Mouse (Mus musculus) gastrocnemius, adult 2 months (tissue): ENCODE results near the gene Tmem101. TPM values are rescaled to one million over a fixed set of nuclear protein-coding genes. Genes with fewer than 3 reads are reported as not detected.

Experiments
- DNase-seq: peaks from one replicate; pipeline ENCODE4 v3.0.0; 2022
- H3K27ac ChIP-seq: fragments of 200-600 bp; 2 replicates; pipeline ENCODE4 v1.8.1; 2022; ENCODE audit warnings: mild to moderate bottlenecking
- H3K4me3 ChIP-seq: fragments of 200-600 bp; 2 replicates; pipeline ENCODE4 v1.8.1; 2022; ENCODE audit warnings: mild to moderate bottlenecking, moderate library complexity
- CTCF ChIP-seq: fragments of 200-600 bp; IDR thresholded peaks from 2 replicates; pipeline ENCODE4 v1.8.1; 2022; ENCODE audit warnings: antibody characterized with exemption, mild to moderate bottlenecking, moderate library complexity
- intact Hi-C: fragments of 180-260 bp; cut with DNase I; formaldehyde crosslinking; loops from one replicate; pipeline ENCODE4 v1.15.1; 2025
- long read RNA-seq, 2 experiments: library from polyadenylated mRNA; stranded (forward); transcript quantifications; one replicate each; pipeline ENCODE4 v2.0.0; 2021
- total RNA-seq, 2 experiments: library from RNA; stranded (reverse); gene quantifications; 2 replicates each; pipeline ENCODE4 v1.2.3; 2021

Tmem101 gene
- 10 to 100 TPM in 1 of 2 experiments, 1 to 10 TPM in 1; 9.8 to 10.2 TPM for total RNA-seq
- long read RNA-seq, experiment 1, transcript Tmem101-201 (4 exons, 1,574 nt), result major isoform, 6 of 8 reads
- long read RNA-seq, experiment 1, partial matches to known transcripts, result 1 of 8 reads
- long read RNA-seq, experiment 1, other reads (novel, unspliced or antisense), result 1 of 8 reads
- long read RNA-seq, experiment 2, transcript Tmem101-201 (4 exons, 1,574 nt), result major isoform, 13 of 13 reads
- long read RNA-seq, experiment 2, partial matches to known transcripts, result 0 of 13 reads
- long read RNA-seq, experiment 2, other reads (novel, unspliced or antisense), result 0 of 13 reads

DNA sequence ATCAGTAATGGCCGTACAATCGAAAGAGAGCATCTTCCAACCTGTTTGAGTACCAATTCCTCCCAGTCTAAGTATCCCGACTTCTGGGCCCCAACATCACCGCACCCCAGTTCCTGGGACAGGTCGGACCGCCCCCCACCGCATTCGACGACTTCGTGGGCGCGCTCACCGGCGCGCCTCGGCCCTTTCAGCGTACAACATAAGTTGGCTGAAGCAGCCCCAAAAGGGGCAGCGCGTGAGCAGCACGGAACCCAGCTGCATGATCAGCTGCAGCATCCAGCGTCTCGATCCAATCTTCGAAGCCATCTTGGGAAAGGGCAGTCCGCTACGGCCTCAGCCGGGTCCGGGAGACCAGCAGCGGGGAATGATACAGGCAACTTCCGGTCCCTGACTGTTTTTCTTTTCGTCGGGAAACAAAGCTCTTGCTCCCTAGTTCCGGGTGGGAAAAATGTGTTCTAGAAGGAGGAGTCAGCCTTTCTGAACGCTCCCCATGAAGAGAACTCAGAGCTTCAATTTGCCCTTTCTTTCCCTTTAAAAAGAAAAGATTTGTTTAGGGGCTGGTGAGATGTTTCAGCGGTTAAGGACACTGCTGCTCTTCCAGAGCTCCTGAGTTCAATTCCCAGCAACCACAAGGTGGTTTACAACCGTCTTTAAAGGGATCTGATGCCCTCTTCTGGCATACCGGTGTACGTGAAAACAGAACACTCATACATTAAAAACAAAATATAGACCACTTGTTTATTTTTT lies at the start of gene Tmem101:
TSS of gene Tmem101 (minus strand) at position 366 of the 747 bp plus-strand sequence.
- peak within 1 kb of the TSS; percentile 85 for H3K27ac ChIP-seq
- peak; percentile 52 for TF ChIP-seq CTCF
- intact Hi-C loops, result no loop called here

DNA sequence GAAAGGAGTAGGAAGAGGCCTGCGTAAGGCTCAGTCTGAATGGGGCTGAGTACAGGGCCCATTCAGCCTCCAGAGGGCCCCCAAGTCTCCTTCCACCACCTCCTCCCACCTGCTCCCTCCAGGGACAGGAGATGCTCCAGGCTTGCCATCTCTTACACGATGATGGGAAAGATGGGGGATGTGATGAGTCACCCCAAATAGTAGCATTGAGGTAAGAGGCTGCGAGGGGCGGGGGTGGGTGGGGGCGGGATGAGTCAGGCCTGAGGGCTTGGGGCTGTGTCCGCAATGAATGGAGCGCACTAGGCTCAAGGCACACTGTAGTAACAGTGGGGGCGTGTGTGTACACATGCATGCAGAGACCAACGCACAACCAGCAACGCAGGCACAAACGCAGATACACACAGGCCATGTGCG lies 45.2 kb upstream of the Tmem101 start:
- Histone ChIP-seq H3K27ac (no peak overlapping the region), H3K4me3 (no peak overlapping the region)
- intact Hi-C loops, result no loop called here
- DNase-seq, result peak; percentile 14
- peak; percentile 32 for TF ChIP-seq CTCF

More for the DNA sequence above, at the start of gene Tmem101:
- H3K4me3 ChIP-seq, result peak within 1 kb of the TSS; percentile 76
- DNase-seq, result peak; percentile 94

DNA sequence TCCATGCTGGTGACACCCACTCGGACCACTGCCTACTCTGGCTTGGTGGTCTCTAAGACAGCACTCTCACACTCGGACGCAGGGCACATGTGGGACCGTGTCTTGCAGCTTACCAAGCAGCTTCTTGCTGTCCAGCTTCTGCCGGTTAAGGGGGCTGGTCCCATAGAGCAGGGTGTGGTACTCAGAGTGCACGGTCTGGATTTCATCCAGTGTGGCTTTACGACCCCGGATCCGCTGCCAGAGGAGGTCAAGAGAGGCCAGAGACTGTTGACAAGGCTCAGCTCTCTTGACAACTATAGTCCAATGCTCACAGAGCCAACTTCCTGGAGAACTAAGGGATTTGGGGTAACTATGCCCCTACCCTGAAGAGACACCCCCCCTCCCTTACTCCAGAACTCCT lies 43.7 kb upstream of the Tmem101 start:
- no peak for TF ChIP-seq CTCF
- H3K27ac ChIP-seq, result no peak overlapping the region
- intact Hi-C loops, result no loop called here
- DNase-seq, result no peak
- no peak overlapping the region for H3K4me3 ChIP-seq

DNA sequence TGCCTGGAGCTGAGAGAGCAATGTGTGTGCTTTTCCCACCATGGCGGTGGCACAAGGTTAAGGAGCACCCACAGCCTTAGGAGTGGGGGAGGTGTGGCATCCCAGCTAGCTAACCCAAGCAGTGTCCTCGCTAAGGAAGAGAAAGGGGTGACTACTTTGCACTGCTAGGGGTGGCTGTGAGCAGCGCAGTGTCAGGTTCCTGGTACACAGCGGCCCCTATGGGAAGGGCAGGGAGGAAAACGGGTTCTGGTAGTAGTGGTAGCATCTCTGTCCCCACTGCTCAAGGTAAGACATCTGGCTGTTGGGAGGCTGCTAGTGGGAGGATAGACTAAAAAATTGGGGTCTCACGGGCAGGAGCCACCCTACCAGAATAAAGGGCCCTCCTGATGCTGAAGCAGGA lies 42.0 kb upstream of the Tmem101 start:
- no peak for TF ChIP-seq CTCF
- H3K27ac ChIP-seq, result no peak overlapping the region
- no peak for DNase-seq
- intact Hi-C loops, result no loop called here
- no peak overlapping the region for H3K4me3 ChIP-seq

DNA sequence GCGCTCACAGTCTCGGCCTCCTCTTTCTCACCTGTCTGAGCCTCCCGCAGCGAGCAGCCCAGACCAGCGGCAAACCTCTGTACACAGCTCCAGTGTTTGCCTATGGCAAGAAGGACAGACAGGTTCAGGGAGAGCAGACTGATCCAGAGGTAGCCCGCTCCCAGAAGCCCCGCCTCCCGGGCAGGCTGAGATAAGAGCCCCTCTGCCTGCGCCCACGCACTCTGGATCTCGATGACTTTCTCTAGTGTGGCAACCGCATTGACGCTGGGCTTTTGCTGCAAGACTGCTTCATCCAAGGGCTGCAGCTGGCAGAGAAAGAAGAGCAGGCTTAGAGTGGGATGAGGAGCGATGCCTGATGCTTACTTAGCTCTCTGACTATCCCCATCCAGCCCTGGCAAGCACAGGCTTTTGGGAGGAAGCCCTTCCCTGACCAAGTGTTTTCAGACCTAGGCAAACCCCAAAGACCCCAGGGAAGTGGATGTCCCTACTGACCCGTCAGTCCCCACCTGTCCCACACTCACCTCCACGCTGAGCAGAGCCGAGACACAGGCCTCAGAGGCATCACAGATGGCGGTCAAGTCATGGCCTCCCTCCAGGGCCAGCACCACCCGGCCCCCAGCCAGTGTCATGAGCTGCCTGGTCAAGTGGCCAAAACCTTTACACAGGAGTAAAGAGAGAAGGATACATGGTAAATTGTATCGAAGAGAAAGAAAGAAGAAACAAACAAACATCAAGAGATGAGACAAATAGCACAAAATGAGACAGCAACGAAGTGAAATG lies 40.0 kb upstream of the Tmem101 start:
- H3K27ac ChIP-seq, result no peak overlapping the region
- no peak for DNase-seq
- no peak overlapping the region for H3K4me3 ChIP-seq
- intact Hi-C loops, result no loop called here
- no peak for TF ChIP-seq CTCF

DNA sequence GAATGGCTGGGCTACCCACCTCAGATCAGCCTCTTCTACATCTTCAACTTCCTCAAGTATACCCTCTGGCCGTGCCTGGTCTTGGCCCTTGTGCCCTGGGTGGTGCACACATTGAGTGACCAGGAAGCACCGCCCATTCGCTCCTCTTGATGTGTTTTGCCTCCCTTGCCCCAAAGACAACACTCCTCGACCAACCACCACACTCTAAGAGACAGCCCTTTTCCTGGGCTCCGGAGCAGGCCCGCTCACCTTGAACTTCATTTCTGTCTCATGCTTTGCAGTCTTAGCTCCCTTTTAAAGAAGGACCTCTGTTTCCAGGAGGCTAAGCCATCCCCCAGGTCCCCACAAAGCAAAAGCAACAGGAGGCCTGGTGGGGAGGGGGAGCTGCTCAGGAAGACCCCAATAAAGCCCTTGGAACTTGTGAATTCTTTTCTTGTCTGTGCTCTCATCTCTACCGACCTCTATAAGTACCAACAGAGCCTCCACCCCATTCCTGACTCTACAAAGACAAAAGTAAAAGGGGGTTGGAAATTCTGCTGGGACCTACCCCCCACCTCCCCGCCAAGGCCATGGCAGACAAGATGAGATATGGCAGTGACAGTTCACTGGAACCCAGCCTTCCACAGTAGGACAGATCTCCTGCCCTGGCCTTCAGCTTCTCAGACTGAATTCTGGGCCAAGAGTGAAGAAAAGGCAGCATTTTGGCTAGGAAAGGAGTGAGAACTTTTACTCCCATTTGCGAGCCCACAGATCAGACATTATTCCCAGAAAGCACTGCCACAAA lies 37.6 kb upstream of the Tmem101 start:
- no peak for DNase-seq
- no peak for TF ChIP-seq CTCF
- no peak overlapping the region for H3K27ac ChIP-seq
- intact Hi-C loops, result no loop called here
- H3K4me3 ChIP-seq, result no peak overlapping the region

DNA sequence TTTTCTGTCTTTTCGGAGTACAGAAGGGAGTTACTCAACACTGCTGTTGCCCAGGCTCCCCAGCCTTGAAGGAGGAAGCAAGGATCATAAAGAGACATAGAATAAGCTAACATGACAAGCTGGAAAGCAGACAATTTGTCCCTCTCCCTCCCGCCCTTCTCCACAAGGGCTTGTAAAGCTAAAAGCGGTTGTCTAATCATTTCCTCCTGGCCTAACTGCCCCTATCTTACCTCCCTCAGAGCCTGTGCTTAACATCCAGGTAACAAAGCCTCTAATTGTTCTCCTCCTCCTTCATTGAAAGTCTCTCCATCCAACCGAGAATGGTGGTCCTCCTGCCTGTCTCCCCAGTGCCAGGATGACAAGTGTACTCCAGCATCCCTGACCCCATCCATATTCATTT lies 34.6 kb upstream of the Tmem101 start:
- TF ChIP-seq CTCF, result no peak
- Histone ChIP-seq H3K4me3 (peak overlapping the region; percentile 87), H3K27ac (peak overlapping the region; percentile 91; the same call in 1 of the 2 replicates)
- DNase-seq, result no peak
- intact Hi-C loops, result loop anchor here (2.0 kb wide), 1 partner anchor 16 kb away; no protein-coding TSS in a partner anchor

DNA sequence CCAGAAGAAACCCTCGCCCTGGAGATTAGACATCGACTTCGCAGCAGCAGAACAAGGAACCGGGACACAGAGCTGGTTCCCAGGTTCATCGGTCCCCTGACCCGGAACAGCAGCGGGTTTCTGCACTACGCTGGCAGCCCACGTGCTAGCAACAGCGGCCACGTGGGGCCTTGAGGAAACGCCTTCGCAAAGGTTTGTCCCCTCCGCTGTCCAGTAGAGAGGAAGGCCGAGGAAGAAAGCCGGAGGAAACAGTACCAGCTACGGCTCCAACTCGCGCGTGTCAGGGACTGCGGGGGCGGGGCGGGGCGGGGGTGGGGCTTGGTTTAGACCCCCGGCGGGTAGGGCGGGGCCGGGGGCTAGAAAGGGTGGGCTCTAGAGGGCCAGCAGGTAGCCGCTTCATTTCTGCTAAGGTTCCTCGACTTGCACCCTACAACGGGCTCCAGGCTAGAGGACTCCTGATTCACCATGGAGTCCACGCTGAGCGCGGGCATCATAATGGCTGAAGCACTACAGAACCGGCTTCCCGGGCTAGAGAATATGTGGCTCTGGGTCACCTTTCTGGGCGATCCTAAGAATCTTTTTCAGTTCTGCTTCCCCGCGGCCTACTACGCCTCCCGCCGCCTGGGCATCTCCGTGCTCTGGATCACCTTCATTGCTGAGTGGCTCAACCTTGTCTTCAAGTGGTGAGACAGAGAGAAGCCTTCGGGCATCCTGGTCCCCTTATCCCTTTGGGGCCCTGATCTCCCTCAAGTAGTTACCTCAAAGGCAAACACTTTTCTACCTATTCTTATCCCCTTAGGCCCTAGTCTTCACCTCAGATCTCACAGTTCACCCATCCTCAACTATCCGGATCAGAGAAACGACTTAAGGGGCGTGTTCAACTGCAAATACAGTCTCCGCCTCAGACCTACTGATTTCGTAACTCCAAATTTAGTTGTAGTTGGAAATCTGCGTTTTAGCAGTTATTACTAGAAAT lies 33.5 kb upstream of the Tmem101 start, which contains the start of gene G6pc3:
TSS of gene G6pc3 (plus strand) at position 160 of the 976 bp plus-strand sequence.
- TF ChIP-seq CTCF, result no peak
- H3K4me3 ChIP-seq, result peak within 1 kb of the TSS; percentile 87
- DNase-seq, result peak; percentile 94
- intact Hi-C loops, result loop anchor here (2.0 kb wide), 1 partner anchor 17 kb away; no protein-coding TSS in a partner anchor
- H3K27ac ChIP-seq, result peak within 1 kb of the TSS; percentile 91

DNA sequence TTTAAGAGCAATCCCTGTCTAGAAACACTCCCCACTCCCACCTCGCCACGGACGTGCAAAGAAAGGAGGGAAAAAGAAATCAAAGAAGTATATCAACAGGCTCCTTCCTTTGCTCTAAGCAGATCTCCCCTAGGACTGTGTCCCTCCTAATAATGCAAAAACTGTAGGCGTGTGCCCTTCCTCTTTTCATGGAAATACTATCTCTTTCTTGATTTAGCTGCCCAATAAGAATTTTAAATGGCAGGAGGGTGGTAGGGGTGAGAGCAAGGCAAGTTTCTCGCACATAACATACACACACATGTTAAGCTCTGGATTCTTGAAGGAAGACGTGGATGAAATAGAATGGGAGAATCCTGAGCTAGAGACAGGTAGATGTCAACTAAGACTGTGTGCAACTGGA lies 32.8 kb upstream of the Tmem101 start:
- TF ChIP-seq CTCF, result no peak
- peak overlapping the region; percentile 87 for H3K4me3 ChIP-seq
- DNase-seq, result no peak
- peak overlapping the region; percentile 91 for H3K27ac ChIP-seq
- intact Hi-C loops, result no loop called here

DNA sequence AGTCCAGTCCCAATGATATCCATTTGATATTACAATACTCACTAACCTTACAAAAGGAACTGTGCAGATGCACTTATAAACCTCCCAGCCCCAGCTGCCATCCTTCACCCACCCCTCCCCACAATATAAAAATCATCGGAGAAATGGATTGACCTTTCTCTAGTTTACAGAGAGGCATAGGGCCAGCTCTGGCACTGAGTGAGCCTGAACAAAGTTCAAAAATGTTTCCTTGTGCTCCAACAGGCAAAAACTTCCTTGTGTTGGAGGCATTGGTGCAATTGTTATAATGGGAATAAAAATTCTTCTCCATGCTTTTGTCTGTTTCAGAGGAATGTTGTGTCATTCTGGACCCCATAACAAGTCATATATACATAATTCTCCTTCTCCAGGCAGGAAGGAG lies 30.0 kb upstream of the Tmem101 start:
- Histone ChIP-seq H3K4me3 (no peak overlapping the region), H3K27ac (no peak overlapping the region)
- no peak for DNase-seq
- intact Hi-C loops, result no loop called here
- TF ChIP-seq CTCF, result no peak

DNA sequence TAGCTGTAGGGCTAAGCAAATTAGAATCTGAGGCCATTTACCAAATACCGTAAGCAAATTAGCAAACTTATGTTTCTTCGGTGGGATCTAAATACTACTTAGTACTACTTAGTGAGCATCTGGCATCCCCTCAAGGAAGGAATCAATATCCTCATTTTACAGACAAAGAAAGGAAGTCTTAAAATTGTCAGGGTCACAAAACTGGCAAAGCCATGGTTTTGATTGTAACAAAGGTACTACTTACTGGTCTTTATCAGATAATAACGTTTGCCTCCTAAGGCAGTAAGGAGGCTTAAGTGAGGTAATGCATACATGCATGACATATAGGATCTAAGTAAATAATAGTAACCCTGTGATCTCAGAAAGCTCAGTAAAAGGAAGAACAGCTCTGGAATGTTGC lies 29.5 kb upstream of the Tmem101 start:
- intact Hi-C loops, result no loop called here
- Histone ChIP-seq H3K27ac (peak overlapping the region; percentile 98), H3K4me3 (peak overlapping the region; percentile 95)

More for the DNA sequence above, 29.5 kb upstream of the Tmem101 start:
- no peak for DNase-seq
- TF ChIP-seq CTCF, result no peak
